Comparison of ENCODE assay signal across 8 mouse cellular contexts in genomic region chr2:39189961-39190560, GRCm38 (mm10). TPM values are rescaled to one million over a fixed set of nuclear protein-coding genes. Genes with fewer than 3 reads are reported as not detected.
DNase-seq lines count a peak whose midpoint lies in the region; ATAC-seq and TF ChIP-seq lines count a peak whose summit lies in the region.

No protein-coding gene starts in this region.

- peak overlapping the region; percentile 16 for H3ac ChIP-seq in myocyte (ENCODE audit: control insufficient read depth, insufficient read length)

- H3K27ac ChIP-seq in liver, embryonic 11.5 days (ENCODE audit: low read depth, low read length) = peak overlapping the region; percentile 76

- TF ChIP-seq POLR2A in myocyte (IDR thresholded peaks at IDR 0.05; ENCODE audit: insufficient read length, low read depth) = no peak

- WGBS in liver, embryonic 11.5 days = 1% methylated on average over 39 of the region's 39 CpGs

- no peaks in the 10 kb centered on the region for H3K36me3 ChIP-seq in liver, embryonic 11.5 days (ENCODE audit: control insufficient read depth, insufficient read depth, low read length)
- H3K36me3 ChIP-seq in myocyte (ENCODE audit: control insufficient read depth, insufficient read depth) = no peaks in the 10 kb centered on the region

- H3K4me3 ChIP-seq in liver, embryonic 11.5 days (ENCODE audit: low read depth, low read length) = peak overlapping the region; percentile 87
- peak overlapping the region; percentile 32 for H3K4me3 ChIP-seq in myocyte

- no peaks in the 10 kb centered on the region for H3K27me3 ChIP-seq in liver, embryonic 11.5 days (replicated peaks; ENCODE audit: control insufficient read depth, insufficient read depth, low read length)
- H3K27me3 ChIP-seq in myocyte (ENCODE audit: control insufficient read depth, insufficient read depth, insufficient read length) = no peaks in the 10 kb centered on the region

- peak overlapping the region; percentile 94 for H3K4me2 ChIP-seq in liver, embryonic 11.5 days
- H3K4me2 ChIP-seq in myocyte (ENCODE audit: low read depth) = peak overlapping the region; percentile 96

- DNase-seq in cerebellum, adult 11 months = no peak
- peak; percentile 26 for DNase-seq in spleen, adult 12 weeks (ENCODE audit: low spot score)
- DNase-seq in spleen, adult 18-20 months = no peak
- peak; percentile 79 for DNase-seq in liver, embryonic 11.5 days (ENCODE audit: low spot score)
- no peak for DNase-seq in layer of hippocampus, adult 18-20 months (ENCODE audit: low spot score in 2 of 2)

- H3K79me2 ChIP-seq in myocyte (ENCODE audit: control insufficient read depth, insufficient read depth) = no peaks in the 10 kb centered on the region

- peak; percentile 56; the same call in 1 of the 2 replicates for ATAC-seq in cerebellum, adult (ENCODE audit: insufficient number of reproducible peaks, low FRiP score, low TSS enrichment)
- peak; percentile 54 for ATAC-seq in granulocyte monocyte progenitor cell, adult 5-6 weeks (replicated peaks; ENCODE audit: poor library complexity, severe bottlenecking)
- peak; percentile 70 for ATAC-seq in liver, embryonic 11.5 days (replicated peaks; ENCODE audit: low FRiP score)

- no peaks in the 10 kb centered on the region for H3K9me3 ChIP-seq in liver, embryonic 11.5 days (ENCODE audit: control insufficient read depth, low read length)

- H3K4me1 ChIP-seq in liver, embryonic 11.5 days (replicated peaks; ENCODE audit: control insufficient read depth, insufficient read depth, low read length) = peaks cover 7% of the 10 kb centered on the region; the same call in 1 of the 2 replicates

- H3K9ac ChIP-seq in liver, embryonic 11.5 days (ENCODE audit: low read depth, low read length) = peak overlapping the region; percentile 81

TF ChIP-seq in myocyte, 11 proteins besides CTCF, POLR2A, EP300 and RAD21:
- no peak for TF ChIP-seq SRF (IDR thresholded peaks at IDR 0.05; ENCODE audit: control insufficient read depth, insufficient read length, low read depth)
- TF ChIP-seq MYOD1 (IDR thresholded peaks at IDR 0.05; ENCODE audit: control insufficient read depth in 1 of 3, insufficient read length in 2 of 3, low read depth in 2 of 3) = no peak
- no peak for TF ChIP-seq MAX (IDR thresholded peaks at IDR 0.05; ENCODE audit: low read depth)
- TF ChIP-seq REST (IDR thresholded peaks at IDR 0.05; ENCODE audit: insufficient read depth, insufficient read length) = no peak
- no peak for TF ChIP-seq MYOG (IDR thresholded peaks at IDR 0.05; ENCODE audit: control insufficient read depth in 1 of 3, insufficient read depth in 1 of 3, insufficient read length in 2 of 3, low read depth in 2 of 3)
- TF ChIP-seq E2F4 (IDR thresholded peaks at IDR 0.05; ENCODE audit: insufficient read depth) = no peak
- no peak for TF ChIP-seq POLR2AphosphoS2 (IDR thresholded peaks at IDR 0.05; ENCODE audit: insufficient read length, low read depth)
- TF ChIP-seq CEBPB (IDR thresholded peaks at IDR 0.05; ENCODE audit: insufficient read depth, poor library complexity, severe bottlenecking) = no peak
- TF ChIP-seq TCF3 (IDR thresholded peaks at IDR 0.05; ENCODE audit: insufficient read length, low read depth) = no peak
- TF ChIP-seq TCF12 (IDR thresholded peaks at IDR 0.05; ENCODE audit: insufficient read depth, poor library complexity, severe bottlenecking) = no peak
- TF ChIP-seq USF1 (IDR thresholded peaks at IDR 0.05; ENCODE audit: low read depth) = no peak

RNA-seq across cellular contexts. Expression of gene Scai, which starts 0.5 kb away (rescaled TPM):
- 6.5 and 13.0 TPM in 2 replicates for total RNA-seq in granulocyte monocyte progenitor cell, adult 5-6 weeks (2014; fragmentation: Nextera tagmentation)
- total RNA-seq in granulocyte monocyte progenitor cell, adult 5-6 weeks (2017) = 4.4 and 7.2 TPM in 2 replicates
- polyA plus RNA-seq in liver, embryonic 11.5 days (2014; fragmentation: Nextera tagmentation; extraction: Ambion mirVana) = 4.7 and 5.1 TPM in 2 replicates
- 0.78 TPM for polyA plus RNA-seq in myocyte (2012; fragmentation: generic; extraction: Trizol)
- total RNA-seq in layer of hippocampus, adult 18-20 months (2021) = 10 to 100 TPM; 48.2 to 50.0 TPM

RNA-seq across cellular contexts. Expression of gene Ppp6c, which starts 36.2 kb away (rescaled TPM):
- 64.6 and 91.3 TPM in 2 replicates for total RNA-seq in granulocyte monocyte progenitor cell, adult 5-6 weeks (2014; fragmentation: Nextera tagmentation)
- 70.4 and 86.3 TPM in 2 replicates for total RNA-seq in granulocyte monocyte progenitor cell, adult 5-6 weeks (2017)
- polyA plus RNA-seq in liver, embryonic 11.5 days (2014; fragmentation: Nextera tagmentation; extraction: Ambion mirVana) = 82.7 and 89.4 TPM in 2 replicates
- 30.6 TPM for polyA plus RNA-seq in myocyte (2012; fragmentation: generic; extraction: Trizol)
- total RNA-seq in layer of hippocampus, adult 18-20 months (2021) = 10 to 100 TPM; 67.7 to 68.4 TPM

Comparison
In these comparisons a context has a peak if more than half of its experiments do, and no peak if none do; other contexts are left out.
1. DNase-seq: peak in spleen, adult 12 weeks (single experiment) and liver, embryonic 11.5 days (single experiment); none in cerebellum, adult 11 months (single experiment), spleen, adult 18-20 months (0 of 2) and layer of hippocampus, adult 18-20 months (0 of 2).
2. Peak in every context shown above with its lines, with median percentiles within 50 percentile points of each other: ATAC-seq.